8 mouse cellular contexts compared by ENCODE assay signal in the genomic region with DNA sequence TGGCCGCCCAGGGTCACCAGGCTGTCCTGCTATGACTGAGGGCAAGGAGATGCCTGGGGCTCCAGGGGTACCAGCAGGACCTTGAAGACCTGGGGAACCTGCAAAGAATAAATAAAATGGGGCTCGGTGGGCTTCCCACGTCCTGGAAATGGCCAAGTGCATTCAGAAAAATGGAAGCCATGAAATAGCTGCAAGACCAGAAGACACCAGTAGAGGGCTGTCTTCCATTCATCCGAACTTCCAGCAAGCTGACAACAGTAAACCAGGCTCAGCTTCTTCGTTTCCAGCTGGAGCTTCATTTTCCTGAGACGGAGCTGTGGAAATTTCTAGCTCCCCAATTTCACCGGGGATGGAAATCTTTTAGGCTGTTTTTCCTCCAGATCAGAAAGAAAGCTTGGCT.
DNase-seq lines count a peak whose midpoint lies in the region; ATAC-seq lines count a peak whose summit lies in the region.

No protein-coding gene starts in this region.

- no peaks in the 10 kb centered on the region for H3K4me1 ChIP-seq in hindbrain, embryonic 10.5 days (replicated peaks)
- H3K4me1 ChIP-seq in hindbrain, embryonic 16.5 days (ENCODE audit: control insufficient read depth, insufficient read depth, low read depth, low read length), result no peaks in the 10 kb centered on the region
- H3K4me1 ChIP-seq in embryonic facial prominence, embryonic 13.5 days, result no peaks in the 10 kb centered on the region
- H3K4me1 ChIP-seq in limb, embryonic 10.5 days, result no peaks in the 10 kb centered on the region

- H3K4me2 ChIP-seq in hindbrain, embryonic 16.5 days (ENCODE audit: low read length), result no peak overlapping the region
- 0 out of 2 replicates have a peak overlapping the region, but pooled peaks have one; percentile 24 for H3K4me2 ChIP-seq in embryonic facial prominence, embryonic 13.5 days

- ATAC-seq in hindbrain, embryonic 16.5 days, result no peak; the same call in 1 of the 2 replicates
- no peak for ATAC-seq in embryonic facial prominence, embryonic 13.5 days (ENCODE audit: insufficient number of reproducible peaks, insufficient read depth, low FRiP score, low TSS enrichment, low read depth)
- ATAC-seq in monocyte, adult 5-6 weeks (replicated peaks; ENCODE audit: insufficient number of reproducible peaks, low FRiP score, low TSS enrichment, poor library complexity, severe bottlenecking), result no peak

- no peak overlapping the region for H3K4me3 ChIP-seq in hindbrain, embryonic 10.5 days
- no peak overlapping the region for H3K4me3 ChIP-seq in hindbrain, embryonic 16.5 days (ENCODE audit: low read length)
- no peak overlapping the region for H3K4me3 ChIP-seq in embryonic facial prominence, embryonic 13.5 days
- no peak overlapping the region for H3K4me3 ChIP-seq in limb, embryonic 10.5 days

- peaks cover 75% of the 10 kb centered on the region for H3K27me3 ChIP-seq in hindbrain, embryonic 10.5 days (ENCODE audit: insufficient read depth, poor library complexity, severe bottlenecking)
- no peaks in the 10 kb centered on the region; the same call in 1 of the 2 replicates for H3K27me3 ChIP-seq in hindbrain, embryonic 16.5 days (replicated peaks; ENCODE audit: control insufficient read depth, insufficient read depth, low read length)
- peaks cover 58% of the 10 kb centered on the region for H3K27me3 ChIP-seq in embryonic facial prominence, embryonic 13.5 days
- H3K27me3 ChIP-seq in limb, embryonic 10.5 days (ENCODE audit: low read depth, poor library complexity, severe bottlenecking), result peaks cover 98% of the 10 kb centered on the region

- no peak overlapping the region for H3K27ac ChIP-seq in hindbrain, embryonic 10.5 days
- H3K27ac ChIP-seq in hindbrain, embryonic 16.5 days (ENCODE audit: low read depth, low read length), result no peak overlapping the region
- H3K27ac ChIP-seq in embryonic facial prominence, embryonic 13.5 days, result no peak overlapping the region
- no peak overlapping the region for H3K27ac ChIP-seq in limb, embryonic 10.5 days

- H3K9ac ChIP-seq in hindbrain, embryonic 16.5 days (ENCODE audit: low read depth, low read length), result no peak overlapping the region
- no peak overlapping the region for H3K9ac ChIP-seq in embryonic facial prominence, embryonic 13.5 days

- no peaks in the 10 kb centered on the region for H3K9me3 ChIP-seq in hindbrain, embryonic 10.5 days
- H3K9me3 ChIP-seq in hindbrain, embryonic 16.5 days (ENCODE audit: control insufficient read depth, low read length), result no peaks in the 10 kb centered on the region
- H3K9me3 ChIP-seq in embryonic facial prominence, embryonic 13.5 days, result no peaks in the 10 kb centered on the region
- no peaks in the 10 kb centered on the region for H3K9me3 ChIP-seq in limb, embryonic 10.5 days (replicated peaks)

- WGBS in hindbrain, embryonic 10.5 days, result 47% methylated on average over 7 of the region's 7 CpGs
- WGBS in hindbrain, embryonic 16.5 days, result 36% methylated on average over 7 of the region's 7 CpGs
- WGBS in embryonic facial prominence, embryonic 13.5 days, result 36% methylated on average over 7 of the region's 7 CpGs
- WGBS in limb, embryonic 10.5 days, result 38% methylated on average over 7 of the region's 7 CpGs

- DNase-seq in hindbrain, embryonic 10.5 days (ENCODE audit: low spot score), result peak; percentile 31
- DNase-seq in urinary bladder, postnatal 14 days (ENCODE audit: low spot score), result peak; percentile 12
- DNase-seq in urinary bladder, adult 2 months (ENCODE audit: low spot score), result no peak
- DNase-seq in limb, embryonic 10.5 days (ENCODE audit: low spot score), result peak; percentile 46
- DNase-seq in B cell, adult 2 months, result no peak

- H3K36me3 ChIP-seq in hindbrain, embryonic 10.5 days, result no peaks in the 10 kb centered on the region
- no peaks in the 10 kb centered on the region for H3K36me3 ChIP-seq in hindbrain, embryonic 16.5 days (ENCODE audit: control insufficient read depth, insufficient read depth, low read length)
- no peaks in the 10 kb centered on the region for H3K36me3 ChIP-seq in embryonic facial prominence, embryonic 13.5 days
- H3K36me3 ChIP-seq in limb, embryonic 10.5 days, result no peaks in the 10 kb centered on the region

Comparison
In these comparisons a context has a peak if more than half of its experiments do, and no peak if none do; other contexts are left out.
1. DNase-seq: peak in hindbrain, embryonic 10.5 days (single experiment), urinary bladder, postnatal 14 days (single experiment) and limb, embryonic 10.5 days (single experiment); none in urinary bladder, adult 2 months (single experiment) and B cell, adult 2 months (0 of 2).